Comparison of ENCODE assay signal across 26 mouse cellular contexts in the genomic region with DNA sequence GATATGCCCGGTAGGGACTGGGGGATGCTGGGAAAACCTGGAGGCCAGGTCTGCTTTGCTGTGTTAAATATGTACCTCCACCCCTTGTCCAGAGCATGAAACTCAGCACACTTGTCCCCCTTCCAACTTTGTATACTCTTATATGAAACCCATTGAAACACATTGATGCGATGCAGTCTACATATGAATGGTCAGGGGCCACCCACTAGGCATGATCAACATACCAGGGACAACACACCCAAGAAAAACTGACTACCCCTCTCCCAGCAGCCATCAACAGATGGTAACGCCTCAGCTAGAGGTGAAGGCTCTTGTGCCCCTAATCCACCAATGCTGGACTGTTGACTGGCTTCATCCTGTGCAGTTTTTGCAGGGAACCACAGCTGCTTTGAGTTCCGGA. TPM values are rescaled to one million over a fixed set of nuclear protein-coding genes. Genes with fewer than 3 reads are reported as not detected.
A peak's percentile ranks its signal among the peaks of the same experiment; 100 is the strongest.
DNase-seq lines count a peak whose midpoint lies in the region; ATAC-seq and TF ChIP-seq lines count a peak whose summit lies in the region.
"Had no signal": no experiment of that assay in that cellular context is flagged by ENCODE, and none has a peak within 500 bp of the region (broad histone marks: within the 10 kb centered on the region; RNA-seq: fewer than 3 reads in every experiment).

No protein-coding gene starts in this region.

- no peaks in the 10 kb centered on the region for H3K27me3 ChIP-seq in kidney, embryonic 15.5 days
- H3K27me3 ChIP-seq in liver, embryonic 13.5 days, result no peaks in the 10 kb centered on the region
- H3K27me3 ChIP-seq in liver, postnatal 0 days (ENCODE audit: insufficient read depth, low read length), result no peaks in the 10 kb centered on the region
- H3K27me3 ChIP-seq in liver, embryonic 16.5 days (ENCODE audit: control insufficient read depth, insufficient read depth, low read depth, low read length), result no peaks in the 10 kb centered on the region
- H3K27me3 ChIP-seq: embryonic facial prominence, embryonic 12.5 days; embryonic facial prominence, embryonic 15.5 days; heart, embryonic 12.5 days; heart, embryonic 15.5 days; hindbrain, embryonic 13.5 days had no signal

- 82% methylated on average over 4 of the region's 4 CpGs for WGBS in kidney, embryonic 15.5 days
- 64% methylated on average over 4 of the region's 4 CpGs for WGBS in liver, embryonic 13.5 days (ENCODE audit: insufficient replicate concordance)
- WGBS in liver, postnatal 0 days (ENCODE audit: insufficient replicate concordance), result 76% methylated on average over 4 of the region's 4 CpGs
- WGBS in liver, embryonic 16.5 days (ENCODE audit: insufficient replicate concordance), result 69% methylated on average over 4 of the region's 4 CpGs

- H3K4me2 ChIP-seq in kidney, embryonic 15.5 days, result peak overlapping the region; percentile 25
- peak overlapping the region; percentile 29 for H3K4me2 ChIP-seq in liver, embryonic 13.5 days
- H3K4me2 ChIP-seq in liver, postnatal 0 days (ENCODE audit: low read depth, low read length), result no peak overlapping the region
- peak overlapping the region; percentile 40 for H3K4me2 ChIP-seq in liver, embryonic 16.5 days (ENCODE audit: low read depth, low read length)
- H3K4me2 ChIP-seq: embryonic facial prominence, embryonic 12.5 days; embryonic facial prominence, embryonic 15.5 days; heart, embryonic 12.5 days; heart, embryonic 15.5 days; hindbrain, embryonic 13.5 days had no signal

- peaks cover 22% of the 10 kb centered on the region for H3K4me1 ChIP-seq in kidney, embryonic 15.5 days
- H3K4me1 ChIP-seq in liver, embryonic 13.5 days (replicated peaks), result peaks cover 28% of the 10 kb centered on the region
- H3K4me1 ChIP-seq in liver, postnatal 0 days (ENCODE audit: insufficient read depth), result peaks cover 24% of the 10 kb centered on the region
- H3K4me1 ChIP-seq in liver, embryonic 16.5 days (ENCODE audit: control insufficient read depth, low read depth, low read length), result peaks cover 15% of the 10 kb centered on the region

- DNase-seq in kidney, adult 9 months, result no peak
- no peak for DNase-seq in liver, embryonic 13.5 days
- no peak for DNase-seq in liver, postnatal 0 days
- DNase-seq in liver, result no peak
- DNase-seq in lung, postnatal 14 days, result no peak
- DNase-seq: adrenal gland, adult 2 months; adrenal gland, postnatal 14 days; cerebellum, adult 11 months; cerebellum, adult 2 months; cerebellum, adult 9-11 months; cerebellum, postnatal 25 days; gastrocnemius, postnatal 25 days; heart, adult 18-20 months; heart, postnatal 10 days; heart, postnatal 36 days had no signal

- no peak overlapping the region for H3K9ac ChIP-seq in kidney, embryonic 15.5 days
- no peak overlapping the region for H3K9ac ChIP-seq in liver, embryonic 13.5 days
- no peak overlapping the region for H3K9ac ChIP-seq in liver, postnatal 0 days (replicated peaks)
- no peak overlapping the region for H3K9ac ChIP-seq in liver, embryonic 16.5 days (ENCODE audit: low read depth, low read length)
- H3K9ac ChIP-seq: embryonic facial prominence, embryonic 12.5 days; embryonic facial prominence, embryonic 15.5 days; heart, embryonic 12.5 days; heart, embryonic 15.5 days; hindbrain, embryonic 13.5 days had no signal

- peak overlapping the region; percentile 80 for H3K27ac ChIP-seq in kidney, embryonic 15.5 days
- no peak overlapping the region for H3K27ac ChIP-seq in liver, embryonic 13.5 days
- H3K27ac ChIP-seq in liver, postnatal 0 days (ENCODE audit: low read depth), result no peak overlapping the region
- no peak overlapping the region for H3K27ac ChIP-seq in liver, embryonic 16.5 days (ENCODE audit: low read length)
- H3K27ac ChIP-seq: embryonic facial prominence, embryonic 12.5 days; embryonic facial prominence, embryonic 15.5 days; heart, embryonic 15.5 days; hindbrain, embryonic 10.5 days; hindbrain, embryonic 13.5 days had no signal

- no peaks in the 10 kb centered on the region for H3K36me3 ChIP-seq in kidney, embryonic 15.5 days
- no peaks in the 10 kb centered on the region for H3K36me3 ChIP-seq in liver, embryonic 13.5 days
- no peaks in the 10 kb centered on the region for H3K36me3 ChIP-seq in liver, postnatal 0 days (replicated peaks; ENCODE audit: insufficient read depth, low read length)
- no peaks in the 10 kb centered on the region for H3K36me3 ChIP-seq in liver, embryonic 16.5 days (ENCODE audit: control insufficient read depth, insufficient read depth)
- H3K36me3 ChIP-seq: embryonic facial prominence, embryonic 12.5 days; embryonic facial prominence, embryonic 15.5 days; heart, embryonic 12.5 days; heart, embryonic 15.5 days; hindbrain, embryonic 10.5 days; hindbrain, embryonic 13.5 days had no signal

- ATAC-seq in kidney, embryonic 15.5 days (replicated peaks; ENCODE audit: low FRiP score), result no peak
- ATAC-seq in liver, embryonic 13.5 days (ENCODE audit: low read depth), result no peak
- ATAC-seq in liver, postnatal 0 days, result no peak
- ATAC-seq in liver, embryonic 16.5 days (ENCODE audit: low read depth), result no peak
- ATAC-seq: CD4-positive, CD25-positive, alpha-beta regulatory T cell, adult 4 months; forebrain, embryonic 14.5 days; hindbrain, embryonic 16.5 days had no signal

- no peak for TF ChIP-seq EP300 in liver, postnatal 0 days (IDR thresholded peaks at IDR 0.05; ENCODE audit: low read depth)

- no peak for TF ChIP-seq CTCF in liver, postnatal 0 days (IDR thresholded peaks at IDR 0.05; ENCODE audit: low read depth)

- H3K9me3 ChIP-seq in kidney, embryonic 15.5 days (replicated peaks), result no peaks in the 10 kb centered on the region
- no peaks in the 10 kb centered on the region for H3K9me3 ChIP-seq in liver, embryonic 13.5 days (replicated peaks)
- H3K9me3 ChIP-seq in liver, postnatal 0 days (ENCODE audit: low read length), result no peaks in the 10 kb centered on the region; the same call in 1 of the 2 replicates
- peaks cover 2% of the 10 kb centered on the region; the same call in 1 of the 2 replicates for H3K9me3 ChIP-seq in liver, embryonic 16.5 days (replicated peaks; ENCODE audit: control insufficient read depth, low read length)
- H3K9me3 ChIP-seq: embryonic facial prominence, embryonic 12.5 days; embryonic facial prominence, embryonic 15.5 days; heart, embryonic 15.5 days; hindbrain, embryonic 10.5 days; hindbrain, embryonic 13.5 days had no signal

- 0 out of 2 replicates have a peak overlapping the region, but pooled peaks have one; percentile 15 for H3K4me3 ChIP-seq in kidney, embryonic 15.5 days (replicated peaks)
- no peak overlapping the region for H3K4me3 ChIP-seq in liver, embryonic 13.5 days (replicated peaks)
- H3K4me3 ChIP-seq in liver, postnatal 0 days (ENCODE audit: low read depth, low read length), result no peak overlapping the region
- H3K4me3 ChIP-seq in liver, embryonic 16.5 days (ENCODE audit: low read depth, low read length), result peak overlapping the region; percentile 26; the same call in 1 of the 2 replicates
- H3K4me3 ChIP-seq: embryonic facial prominence, embryonic 12.5 days; embryonic facial prominence, embryonic 15.5 days; heart, embryonic 12.5 days; heart, embryonic 15.5 days; hindbrain, embryonic 10.5 days; hindbrain, embryonic 13.5 days had no signal

RNA-seq across cellular contexts. Expression of gene Slc35b4, which starts 3.0 kb away (rescaled TPM):
- 63.8 and 64.4 TPM in 2 replicates for polyA plus RNA-seq in kidney, embryonic 15.5 days (2015; fragmentation: Nextera tagmentation; extraction: Ambion mirVana)
- polyA plus RNA-seq in liver, embryonic 13.5 days (2015; fragmentation: Nextera tagmentation; extraction: Ambion mirVana), result 21.5 and 25.6 TPM in 2 replicates
- polyA plus RNA-seq in liver, postnatal 0 days (2015; fragmentation: Nextera tagmentation; extraction: Ambion mirVana), result 13.4 and 15.6 TPM in 2 replicates
- 20.1 and 20.4 TPM in 2 replicates for polyA plus RNA-seq in liver, embryonic 16.5 days (2015; fragmentation: Nextera tagmentation; extraction: Ambion mirVana)

Comparison
In these comparisons a context has a peak if more than half of its experiments do, and no peak if none do; other contexts are left out.
1. H3K4me3 ChIP-seq: peak in kidney, embryonic 15.5 days (single experiment) and liver, embryonic 16.5 days (single experiment); none in liver, embryonic 13.5 days (single experiment) and liver, postnatal 0 days (single experiment).